Mouse (Mus musculus): Measurements from ENCODE around the gene Lrpap1.

GRCm38 (mm10) chr5:35131237-35131636, 25.7 kb upstream of the Lrpap1 start:
- peak in 1 of 2 experiments; percentile 47; a peak in 2 of 4 replicates for TF ChIP-seq CTCF (conservative IDR thresholded peaks at IDR 0.05 in 1 of 2, IDR thresholded peaks at IDR 0.05 in 1 of 2; ENCODE audit: low read depth in 2 of 2, low read length in 2 of 2)
- no peak for TF ChIP-seq RCOR1 (conservative IDR thresholded peaks at IDR 0.05; ENCODE audit: low read depth, low read length)
- no peak for TF ChIP-seq POLR2A (IDR thresholded peaks at IDR 0.05; ENCODE audit: low read depth, low read length)
- no peak for TF ChIP-seq TCF12 (IDR thresholded peaks at IDR 0.05; ENCODE audit: low read depth, low read length)
- TF ChIP-seq E2F4 (IDR thresholded peaks at IDR 0.05; ENCODE audit: insufficient replicate concordance, low read depth, low read length) = no peak
- TF ChIP-seq POLR2AphosphoS2 (IDR thresholded peaks at IDR 0.05; ENCODE audit: low read depth, low read length) = no peak
- no peak for TF ChIP-seq NELFE (IDR thresholded peaks at IDR 0.05; ENCODE audit: low read depth, low read length)
- no peak for TF ChIP-seq HCFC1 (IDR thresholded peaks at IDR 0.05; ENCODE audit: low read depth, low read length)
